Mouse (Mus musculus): Measurements from ENCODE around the gene Rab26. TPM values are rescaled to one million over a fixed set of nuclear protein-coding genes. Genes with fewer than 3 reads are reported as not detected.

Rab26 gene
- polyA plus RNA-seq, 1 experiment: 1.2 TPM

- 71% methylated on average over 4 of the region's 4 CpGs for WGBS
- H3K27me3 ChIP-seq (ENCODE audit: control insufficient read depth, insufficient read depth, low read length): no peaks in the 10 kb centered on the region
- no peaks in the 10 kb centered on the region for H3K36me3 ChIP-seq (ENCODE audit: control insufficient read depth, insufficient read depth, low read length)
- H3K27ac ChIP-seq (ENCODE audit: insufficient read depth, low read depth, low read length): peak overlapping the region; percentile 62; the same call in 1 of the 2 replicates
- TF ChIP-seq POLR2A (IDR thresholded peaks at IDR 0.05; ENCODE audit: low read depth, low read length) (no peak), CTCF (IDR thresholded peaks at IDR 0.05; ENCODE audit: extremely low read depth, insufficient read length, insufficient replicate concordance, low read depth, low read length) (no peak)
- peaks cover 3% of the 10 kb centered on the region; the same call in 1 of the 2 replicates for H3K4me1 ChIP-seq (ENCODE audit: control insufficient read depth, insufficient read depth, insufficient read length, low read length)
- no peak overlapping the region for H3K4me3 ChIP-seq (ENCODE audit: low read depth, low read length)
Observed at GRCm38 (mm10) chr17:24558600-24559099, 24.6 kb upstream of the Rab26 start.

GRCm38 (mm10) chr17:24557091-24557490 lies 23.1 kb upstream of the Rab26 start:
- H3K27ac ChIP-seq (ENCODE audit: insufficient read depth, low read depth, low read length): peak overlapping the region; percentile 14; the same call in 1 of the 2 replicates
- H3K36me3 ChIP-seq (ENCODE audit: control insufficient read depth, insufficient read depth, low read length): no peaks in the 10 kb centered on the region
- TF ChIP-seq POLR2A (IDR thresholded peaks at IDR 0.05; ENCODE audit: low read depth, low read length) (no peak), CTCF (IDR thresholded peaks at IDR 0.05; ENCODE audit: extremely low read depth, insufficient read length, insufficient replicate concordance, low read depth, low read length) (no peak)
- peaks cover 3% of the 10 kb centered on the region; the same call in 1 of the 2 replicates for H3K4me1 ChIP-seq (ENCODE audit: control insufficient read depth, insufficient read depth, insufficient read length, low read length)
- WGBS: 78% methylated on average over 7 of the region's 7 CpGs
- H3K27me3 ChIP-seq (ENCODE audit: control insufficient read depth, insufficient read depth, low read length): no peaks in the 10 kb centered on the region
- H3K4me3 ChIP-seq (ENCODE audit: low read depth, low read length): no peak overlapping the region

GRCm38 (mm10) chr17:24551050-24551444 lies 17.0 kb upstream of the Rab26 start:
- peaks cover 12% of the 10 kb centered on the region for H3K4me1 ChIP-seq (ENCODE audit: control insufficient read depth, insufficient read depth, insufficient read length, low read length)
- H3K36me3 ChIP-seq (ENCODE audit: control insufficient read depth, insufficient read depth, low read length): no peaks in the 10 kb centered on the region
- H3K27ac ChIP-seq (ENCODE audit: insufficient read depth, low read depth, low read length): peak overlapping the region; percentile 79
- H3K4me3 ChIP-seq (ENCODE audit: low read depth, low read length): peak overlapping the region; percentile 77
- 61% methylated on average over 3 of the region's 3 CpGs for WGBS
- TF ChIP-seq POLR2A (IDR thresholded peaks at IDR 0.05; ENCODE audit: low read depth, low read length) (no peak), CTCF (IDR thresholded peaks at IDR 0.05; ENCODE audit: extremely low read depth, insufficient read length, insufficient replicate concordance, low read depth, low read length) (no peak)
- H3K27me3 ChIP-seq (ENCODE audit: control insufficient read depth, insufficient read depth, low read length): no peaks in the 10 kb centered on the region

- H3K4me3 ChIP-seq (ENCODE audit: low read depth, low read length): peak overlapping the region; percentile 77
- no peaks in the 10 kb centered on the region for H3K27me3 ChIP-seq (ENCODE audit: control insufficient read depth, insufficient read depth, low read length)
- H3K36me3 ChIP-seq (ENCODE audit: control insufficient read depth, insufficient read depth, low read length): no peaks in the 10 kb centered on the region
- H3K27ac ChIP-seq (ENCODE audit: insufficient read depth, low read depth, low read length): peak overlapping the region; percentile 79
- peaks cover 12% of the 10 kb centered on the region for H3K4me1 ChIP-seq (ENCODE audit: control insufficient read depth, insufficient read depth, insufficient read length, low read length)
- 2% methylated on average over 44 of the region's 44 CpGs for WGBS
- TF ChIP-seq POLR2A (IDR thresholded peaks at IDR 0.05; ENCODE audit: low read depth, low read length) (no peak), CTCF (IDR thresholded peaks at IDR 0.05; ENCODE audit: extremely low read depth, insufficient read length, insufficient replicate concordance, low read depth, low read length) (peak; percentile 9; the same call in 1 of the 2 replicates)
Observed at GRCm38 (mm10) chr17:24550416-24551049, 16.5 kb upstream of the Rab26 start.

GRCm38 (mm10) chr17:24549618-24550415 lies 15.8 kb upstream of the Rab26 start, which contains the start of gene Pkd1:
Gene Pkd1 (plus strand): TSS chr17:24549834.
- peak within 1 kb of the TSS; percentile 85 for H3K27ac ChIP-seq (ENCODE audit: insufficient read depth, low read depth, low read length)
- no peaks in the 10 kb centered on the region for H3K27me3 ChIP-seq (ENCODE audit: control insufficient read depth, insufficient read depth, low read length)
- peak within 1 kb of the TSS; percentile 77 for H3K4me3 ChIP-seq (ENCODE audit: low read depth, low read length)
- WGBS: under 1% methylated on average over 72 of the region's 72 CpGs
- TF ChIP-seq POLR2A (IDR thresholded peaks at IDR 0.05; ENCODE audit: low read depth, low read length) (peak; percentile 92), CTCF (IDR thresholded peaks at IDR 0.05; ENCODE audit: extremely low read depth, insufficient read length, insufficient replicate concordance, low read depth, low read length) (0 out of 2 replicates have a peak, but pooled peaks have one; percentile 10)
- H3K36me3 ChIP-seq (ENCODE audit: control insufficient read depth, insufficient read depth, low read length): no peaks in the 10 kb centered on the region
- peaks cover 12% of the 10 kb centered on the region for H3K4me1 ChIP-seq (ENCODE audit: control insufficient read depth, insufficient read depth, insufficient read length, low read length)

- Histone ChIP-seq H3K27me3 (ENCODE audit: control insufficient read depth, insufficient read depth, low read length) (no peaks in the 10 kb centered on the region), H3K27ac (ENCODE audit: insufficient read depth, low read depth, low read length) (peak overlapping the region; percentile 85), H3K36me3 (ENCODE audit: control insufficient read depth, insufficient read depth, low read length) (no peaks in the 10 kb centered on the region), H3K4me3 (ENCODE audit: low read depth, low read length) (peak overlapping the region; percentile 67), H3K4me1 (ENCODE audit: control insufficient read depth, insufficient read depth, insufficient read length, low read length) (peaks cover 12% of the 10 kb centered on the region)
- WGBS: under 1% methylated on average over 23 of the region's 23 CpGs
- TF ChIP-seq CTCF (IDR thresholded peaks at IDR 0.05; ENCODE audit: extremely low read depth, insufficient read length, insufficient replicate concordance, low read depth, low read length) (no peak), POLR2A (IDR thresholded peaks at IDR 0.05; ENCODE audit: low read depth, low read length) (no peak)
Observed at GRCm38 (mm10) chr17:24548921-24549617, 15.1 kb upstream of the Rab26 start.
